ENCODE assay signal across 20 mouse cellular contexts in genomic region chr3:121257418-121257817, GRCm38 (mm10). TPM values are rescaled to one million over a fixed set of nuclear protein-coding genes. Genes with fewer than 3 reads are reported as not detected.
DNase-seq lines count a peak whose midpoint lies in the region; ATAC-seq and TF ChIP-seq lines count a peak whose summit lies in the region.
"Had no signal": no experiment of that assay in that cellular context is flagged by ENCODE, and none has a peak within 500 bp of the region (broad histone marks: within the 10 kb centered on the region; RNA-seq: fewer than 3 reads in every experiment).

No protein-coding gene starts in this region.

- H3K79me2 ChIP-seq in liver, adult 2 months (ENCODE audit: control insufficient read depth, insufficient read depth, low read length), result peaks cover 37% of the 10 kb centered on the region

- H3K4me3 ChIP-seq in gastrocnemius, adult 2 months, result no peak overlapping the region
- H3K4me3 ChIP-seq in liver, adult 2 months (ENCODE audit: insufficient read depth, low read depth, low read length), result no peak overlapping the region
- H3K4me3 ChIP-seq in liver, embryonic 11.5 days (ENCODE audit: low read depth, low read length), result no peak overlapping the region
- no peak overlapping the region for H3K4me3 ChIP-seq in cortical plate, adult 2 months (ENCODE audit: insufficient read depth, low read length)
- H3K4me3 ChIP-seq in liver, embryonic 14.5 days (ENCODE audit: insufficient read depth in 1 of 2, low read depth in 2 of 2, low read length in 2 of 2), result no peak overlapping the region
- H3K4me3 ChIP-seq: embryonic facial prominence, embryonic 10.5 days; heart, embryonic 10.5 days; hindbrain, embryonic 12.5 days; limb, embryonic 15.5 days; midbrain, embryonic 13.5 days; neural tube, embryonic 13.5 days had no signal

- no peak for ATAC-seq in liver, embryonic 11.5 days (replicated peaks; ENCODE audit: low FRiP score)
- ATAC-seq in liver, embryonic 14.5 days (ENCODE audit: insufficient read depth), result no peak
- ATAC-seq: midbrain, embryonic 13.5 days had no signal

- no peak for DNase-seq in gastrocnemius, adult 2 months
- no peak for DNase-seq in gastrocnemius, adult 8-10 months (ENCODE audit: low spot score in 2 of 2)
- no peak for DNase-seq in liver, adult 2 months (ENCODE audit: extremely low read depth, low read depth, low spot score)
- no peak for DNase-seq in liver, embryonic 11.5 days (ENCODE audit: low spot score)
- no peak for DNase-seq in liver, embryonic 14.5 days (ENCODE audit: low read depth in 3 of 3, low spot score in 3 of 3)
- DNase-seq in urinary bladder, postnatal 4 days (ENCODE audit: low spot score in 2 of 2), result no peak
- no peak for DNase-seq in neural tube, embryonic 10.5 days (ENCODE audit: extremely low spot score, low spot score)
- DNase-seq: adrenal gland, postnatal 25 days; cerebellum, adult 18-20 months; cerebellum, postnatal 36 days; kidney, adult 18-20 months had no signal

- H3K9ac ChIP-seq in liver, adult 2 months (ENCODE audit: low read depth, low read length), result peak overlapping the region; percentile 46; the same call in 1 of the 2 replicates
- H3K9ac ChIP-seq in liver, embryonic 11.5 days (ENCODE audit: low read depth, low read length), result no peak overlapping the region
- no peak overlapping the region for H3K9ac ChIP-seq in liver, embryonic 14.5 days (replicated peaks)
- H3K9ac ChIP-seq: hindbrain, embryonic 12.5 days; limb, embryonic 15.5 days; midbrain, embryonic 13.5 days; neural tube, embryonic 13.5 days had no signal

- H3K4me1 ChIP-seq in liver, adult 2 months (ENCODE audit: control insufficient read depth, insufficient read depth, low read length), result peaks cover 33% of the 10 kb centered on the region
- peaks cover 22% of the 10 kb centered on the region for H3K4me1 ChIP-seq in liver, embryonic 11.5 days (replicated peaks; ENCODE audit: control insufficient read depth, insufficient read depth, low read length)
- peaks cover 3% of the 10 kb centered on the region; the same call in 1 of the 2 replicates for H3K4me1 ChIP-seq in cortical plate, adult 2 months (ENCODE audit: control insufficient read depth, insufficient read depth, low read length)
- peaks cover 20 to 27% of the 10 kb centered on the region in 2 experiments for H3K4me1 ChIP-seq in liver, embryonic 14.5 days (replicated peaks; ENCODE audit: control insufficient read depth in 2 of 2, insufficient read depth in 2 of 2, low read length in 1 of 2)
- H3K4me1 ChIP-seq: hindbrain, embryonic 12.5 days had no signal

- intact Hi-C loops in gastrocnemius, adult 2 months (cut with DNase I), result loop anchor here (5.0 kb wide), 1 partner anchor 40 kb away; no protein-coding TSS in a partner anchor

- no peak overlapping the region for H3K4me2 ChIP-seq in liver, embryonic 11.5 days
- 0 out of 2 replicates have a peak overlapping the region, but pooled peaks have one; percentile 8 for H3K4me2 ChIP-seq in liver, embryonic 14.5 days (ENCODE audit: low read depth)
- H3K4me2 ChIP-seq: hindbrain, embryonic 12.5 days; limb, embryonic 15.5 days; midbrain, embryonic 13.5 days; neural tube, embryonic 13.5 days had no signal

- no peaks in the 10 kb centered on the region for H3K27me3 ChIP-seq in liver, adult 2 months (ENCODE audit: control insufficient read depth, insufficient read depth, low read length)
- peaks cover 13% of the 10 kb centered on the region for H3K27me3 ChIP-seq in liver, embryonic 11.5 days (replicated peaks; ENCODE audit: control insufficient read depth, insufficient read depth, low read length)
- no peaks in the 10 kb centered on the region for H3K27me3 ChIP-seq in liver, embryonic 14.5 days (ENCODE audit: control insufficient read depth, insufficient read depth, low read length)

- H3K27ac ChIP-seq in gastrocnemius, adult 2 months, result peak overlapping the region; percentile 80; the same call in 1 of the 2 replicates
- peak overlapping the region; percentile 59 for H3K27ac ChIP-seq in liver, adult 2 months (replicated peaks; ENCODE audit: insufficient read depth, low read depth, low read length)
- H3K27ac ChIP-seq in liver, embryonic 11.5 days (ENCODE audit: low read depth, low read length), result no peak overlapping the region
- no peak overlapping the region for H3K27ac ChIP-seq in cortical plate, adult 2 months (ENCODE audit: insufficient read depth, low read length)
- H3K27ac ChIP-seq in liver, embryonic 14.5 days, result no peak overlapping the region
- H3K27ac ChIP-seq: embryonic facial prominence, embryonic 10.5 days; heart, embryonic 10.5 days; hindbrain, embryonic 12.5 days; kidney, postnatal 0 days; limb, embryonic 15.5 days; midbrain, embryonic 13.5 days; neural tube, embryonic 13.5 days; stomach, postnatal 0 days had no signal

- TF ChIP-seq EP300 in liver, embryonic 14.5 days (IDR thresholded peaks at IDR 0.05; ENCODE audit: low read depth), result no peak

- H3K9me3 ChIP-seq in liver, embryonic 11.5 days (ENCODE audit: control insufficient read depth, low read length), result no peaks in the 10 kb centered on the region
- H3K9me3 ChIP-seq in liver, embryonic 14.5 days (ENCODE audit: control insufficient read depth, low read length), result no peaks in the 10 kb centered on the region
- H3K9me3 ChIP-seq: embryonic facial prominence, embryonic 10.5 days; heart, embryonic 10.5 days; hindbrain, embryonic 12.5 days; limb, embryonic 15.5 days; midbrain, embryonic 13.5 days; neural tube, embryonic 13.5 days had no signal

- TF ChIP-seq POLR2A in liver, adult 2 months (IDR thresholded peaks at IDR 0.05; ENCODE audit: extremely low read depth, insufficient read depth, low read length), result no peak
- 0 out of 2 replicates have a peak, but pooled peaks have one; percentile 11 for TF ChIP-seq POLR2A in cortical plate, adult 2 months (IDR thresholded peaks at IDR 0.05; ENCODE audit: extremely low read depth, insufficient read depth, low read length)

- peaks cover 4% of the 10 kb centered on the region; the same call in 1 of the 2 replicates for H3K36me3 ChIP-seq in liver, adult 2 months (ENCODE audit: control insufficient read depth, insufficient read depth, low read length)
- no peaks in the 10 kb centered on the region for H3K36me3 ChIP-seq in liver, embryonic 11.5 days (ENCODE audit: control insufficient read depth, insufficient read depth, low read length)
- H3K36me3 ChIP-seq in liver, embryonic 14.5 days (replicated peaks; ENCODE audit: control insufficient read depth, insufficient read depth, low read depth), result peaks cover 10% of the 10 kb centered on the region
- H3K36me3 ChIP-seq: embryonic facial prominence, embryonic 10.5 days; heart, embryonic 10.5 days; hindbrain, embryonic 12.5 days; limb, embryonic 15.5 days; midbrain, embryonic 13.5 days; neural tube, embryonic 13.5 days had no signal

- 85% methylated on average over 10 of the region's 10 CpGs for WGBS in liver, adult 2 months
- WGBS in liver, embryonic 11.5 days, result 81% methylated on average over 10 of the region's 10 CpGs
- 74% methylated on average over 10 of the region's 10 CpGs for WGBS in liver, embryonic 14.5 days (ENCODE audit: insufficient replicate concordance)

- no peak for TF ChIP-seq CTCF in gastrocnemius, adult 2 months (IDR thresholded peaks at IDR 0.05)
- TF ChIP-seq CTCF in liver, adult 2 months (IDR thresholded peaks at IDR 0.05; ENCODE audit: low read depth, low read length), result no peak
- TF ChIP-seq CTCF in cortical plate, adult 2 months (IDR thresholded peaks at IDR 0.05; ENCODE audit: extremely low read depth, insufficient read depth, low read length), result no peak
- no peak for TF ChIP-seq CTCF in liver, embryonic 14.5 days (IDR thresholded peaks at IDR 0.05; ENCODE audit: low read depth)

RNA-seq across cellular contexts. Expression of gene Tmem56, which starts 25.5 kb away (rescaled TPM):
- 10 to 100 TPM; 44.5 to 47.4 TPM for total RNA-seq in gastrocnemius, adult 2 months (2021)
- total RNA-seq in gastrocnemius, adult 8-10 months (2022), result 10 to 100 TPM; 48.9 to 78.7 (median 69.6) TPM
- total RNA-seq in liver, adult 2 months (2014; rRNA removed), result 130 and 150 TPM in 2 replicates
- polyA plus RNA-seq in liver, adult 2 months (2012; rRNA removed), result 24.1 and 27.2 TPM in 2 replicates
- 31.2 and 36.9 TPM in 2 replicates for polyA plus RNA-seq in liver, embryonic 11.5 days (2014; fragmentation: Nextera tagmentation; extraction: Ambion mirVana)
- 23.3 and 25.2 TPM in 2 replicates for polyA plus RNA-seq in cortical plate, adult 2 months (2012; rRNA removed)
- polyA plus RNA-seq in liver, embryonic 14.5 days (2012; rRNA removed), result 11.8 and 13.5 TPM in 2 replicates
- polyA plus RNA-seq in liver, embryonic 14.5 days (2014; fragmentation: Nextera tagmentation; extraction: Ambion mirVana), result 25.3 and 25.9 TPM in 2 replicates

RNA-seq across cellular contexts. Expression of gene Alg14, which starts 34.2 kb away (rescaled TPM):
- 1 to 10 TPM; 7.5 to 7.7 TPM for total RNA-seq in gastrocnemius, adult 2 months (2021)
- 1 to 10 TPM; 5.2 to 9.5 (median 6.4) TPM for total RNA-seq in gastrocnemius, adult 8-10 months (2022)
- total RNA-seq in liver, adult 2 months (2014; rRNA removed), result 12.6 and 14.3 TPM in 2 replicates
- 23.4 and 24.3 TPM in 2 replicates for polyA plus RNA-seq in liver, adult 2 months (2012; rRNA removed)
- polyA plus RNA-seq in liver, embryonic 11.5 days (2014; fragmentation: Nextera tagmentation; extraction: Ambion mirVana), result 23.3 and 26.4 TPM in 2 replicates
- 15.2 and 20.2 TPM in 2 replicates for polyA plus RNA-seq in cortical plate, adult 2 months (2012; rRNA removed)
- polyA plus RNA-seq in liver, embryonic 14.5 days (2012; rRNA removed), result 6.5 and 10.4 TPM in 2 replicates
- 16.2 and 18.8 TPM in 2 replicates for polyA plus RNA-seq in liver, embryonic 14.5 days (2014; fragmentation: Nextera tagmentation; extraction: Ambion mirVana)

Comparison
In these comparisons a context has a peak if more than half of its experiments do, and no peak if none do; other contexts are left out.
1. H3K27ac ChIP-seq: peak in gastrocnemius, adult 2 months (single experiment) and liver, adult 2 months (single experiment); none in liver, embryonic 11.5 days (single experiment), cortical plate, adult 2 months (single experiment) and liver, embryonic 14.5 days (single experiment).